Mouse (Mus musculus) ovary, adult 10 weeks (tissue): Measurements from ENCODE around the gene Cd93. TPM values are rescaled to one million over a fixed set of nuclear protein-coding genes. Genes with fewer than 3 reads are reported as not detected.

Experiments used
- polyA plus RNA-seq: library from polyadenylated mRNA; stranded (reverse); fragments of 350-450 nt; fragmentation: Illumina TruSeq; extraction: RNeasy Lipid Tissue Mini Kit (QIAGEN cat#74804); gene quantifications from one replicate; pipeline ENCODE4 v1.2.3, GENCODE M21; 2014

Gene Cd93
- 60.2 TPM for polyA plus RNA-seq

DNA sequence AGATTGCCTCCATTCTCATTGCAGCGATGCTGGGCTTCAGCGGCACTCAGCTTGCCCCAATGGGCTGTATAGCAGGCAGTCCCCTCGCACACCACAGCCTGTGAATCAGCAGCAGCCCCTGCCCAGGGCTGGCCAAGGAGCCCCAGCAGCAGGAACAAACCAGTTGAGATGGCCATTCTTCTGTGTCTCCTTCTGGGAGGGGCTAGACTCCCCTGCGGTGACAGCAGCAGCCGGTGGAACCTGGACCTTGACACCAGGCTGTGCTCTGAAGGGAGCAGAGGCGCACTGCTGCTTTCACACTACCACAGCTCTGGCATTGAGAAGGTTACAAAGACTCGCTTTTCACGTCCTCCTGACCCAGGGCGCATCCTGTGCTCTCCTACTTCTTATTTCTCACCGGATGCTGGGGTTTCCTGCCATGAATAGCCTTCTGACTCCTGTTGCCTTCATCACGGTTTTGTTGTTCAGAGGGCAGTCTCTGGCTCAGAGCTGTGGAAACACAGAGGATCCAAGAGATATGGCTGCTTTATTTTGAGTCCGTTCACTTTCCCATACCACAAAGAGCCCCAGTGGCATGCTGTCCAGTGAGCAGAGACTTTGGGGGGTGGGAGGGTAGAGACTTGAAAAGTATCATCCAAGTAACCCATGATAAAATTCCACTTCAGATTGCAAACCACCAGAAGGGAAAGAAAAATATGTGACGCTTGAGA, at the start of gene Cd93:
TSS of gene Cd93 (minus strand) at position 315 of the 710 bp plus-strand sequence.

DNA sequence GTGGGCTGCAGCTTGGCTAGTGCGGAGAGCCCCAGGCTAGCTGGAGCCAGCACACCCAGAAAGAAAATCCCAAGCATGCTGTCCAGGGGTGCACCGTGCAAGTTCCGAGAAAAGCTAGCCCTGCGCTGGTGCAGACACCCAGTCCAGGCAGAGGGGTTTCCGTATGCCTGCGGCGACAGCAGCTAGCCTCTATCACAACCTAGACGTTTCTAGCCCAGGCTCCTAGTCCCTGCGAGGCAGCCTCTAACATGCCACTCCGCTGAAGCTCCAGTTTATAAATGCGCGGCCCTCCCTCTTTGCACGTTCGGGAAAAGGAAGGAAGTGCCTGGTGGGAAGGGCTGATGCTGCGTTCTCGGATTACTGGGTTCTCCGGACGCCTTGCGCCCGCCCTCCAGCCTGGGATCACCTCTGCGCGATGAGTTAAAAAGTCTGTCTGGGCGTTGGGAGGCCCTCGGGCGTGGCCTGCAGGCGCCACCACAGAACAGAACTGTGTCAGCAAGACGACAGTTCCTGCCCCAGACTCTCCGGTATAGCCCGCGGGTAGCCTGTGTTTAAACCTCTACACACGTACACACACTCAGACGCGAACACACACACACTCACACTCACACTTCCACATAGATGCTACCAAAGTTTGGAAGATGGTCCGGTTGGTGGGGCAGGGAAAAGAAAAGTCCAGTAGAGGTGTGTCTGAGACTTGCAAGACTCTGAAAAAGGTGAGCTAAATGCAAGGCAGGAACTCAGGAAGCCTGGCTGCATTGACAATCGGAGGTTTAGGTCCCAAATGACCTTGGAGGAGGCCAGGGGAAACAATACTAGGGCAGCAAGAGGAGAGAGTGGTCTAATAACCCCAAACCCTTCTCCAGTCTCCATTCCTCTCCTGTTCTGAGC, 35.2 kb downstream of the Cd93 start, which contains the start of gene Thbd:
TSS of gene Thbd (minus strand) at position 319 of the 891 bp plus-strand sequence.

DNA sequence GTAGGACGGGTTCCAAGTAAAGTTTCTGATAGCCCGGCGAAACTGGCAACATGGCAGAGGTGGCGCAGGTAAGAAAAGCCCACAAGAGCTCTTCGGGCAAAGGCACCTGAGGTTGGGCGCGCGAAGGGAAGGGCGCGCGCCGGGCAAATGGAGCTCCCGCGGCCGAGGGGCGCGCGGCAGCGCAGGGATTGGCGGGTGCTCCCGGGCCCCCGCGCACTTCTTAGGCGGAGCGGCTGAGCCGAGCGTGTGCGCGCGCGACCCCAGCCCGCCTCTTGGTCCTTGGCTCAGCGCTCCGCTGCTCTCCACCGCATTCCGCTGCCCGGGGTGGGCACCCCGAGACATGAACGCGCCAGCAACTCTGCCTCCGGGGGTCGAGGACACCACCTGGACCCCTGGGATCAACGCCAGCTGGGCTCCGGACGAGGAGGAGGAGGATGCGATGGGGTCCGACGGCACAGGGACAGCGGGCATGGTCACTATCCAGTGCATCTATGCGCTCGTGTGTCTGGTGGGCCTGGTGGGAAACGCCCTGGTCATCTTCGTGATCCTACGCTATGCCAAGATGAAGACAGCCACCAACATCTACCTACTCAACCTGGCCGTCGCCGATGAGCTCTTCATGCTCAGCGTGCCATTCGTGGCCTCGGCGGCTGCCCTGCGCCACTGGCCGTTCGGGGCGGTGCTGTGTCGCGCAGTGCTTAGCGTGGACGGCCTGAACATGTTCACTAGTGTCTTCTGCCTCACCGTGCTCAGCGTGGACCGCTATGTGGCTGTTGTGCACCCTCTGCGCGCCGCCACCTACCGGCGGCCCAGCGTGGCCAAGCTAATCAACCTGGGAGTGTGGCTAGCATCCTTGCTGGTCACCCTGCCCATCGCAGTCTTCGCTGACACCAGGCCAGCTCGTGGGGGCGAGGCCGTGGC, 48.0 kb downstream of the Cd93 start, which contains the start of gene Sstr4:
TSS of gene Sstr4 (plus strand) at position 214 of the 921 bp plus-strand sequence.

Other genes starting within 250 kb of the Cd93 start
- gene Sstr4, start 48.2 kb downstream of the Cd93 start, polyA plus RNA-seq, result not detected
- 51.6 TPM for gene Thbd, start 35.4 kb downstream of the Cd93 start, polyA plus RNA-seq
- 9.3 TPM for gene Nxt1, start 229.0 kb upstream of the Cd93 start, polyA plus RNA-seq
- gene Gzf1, start 237.5 kb upstream of the Cd93 start, polyA plus RNA-seq, result 39.9 TPM